Mouse (Mus musculus): ENCODE data around the gene Lifr. TPM values are rescaled to one million over a fixed set of nuclear protein-coding genes. Genes with fewer than 3 reads are reported as not detected.

Gene Lifr
- polyA plus RNA-seq, 1 experiment = not detected

DNA sequence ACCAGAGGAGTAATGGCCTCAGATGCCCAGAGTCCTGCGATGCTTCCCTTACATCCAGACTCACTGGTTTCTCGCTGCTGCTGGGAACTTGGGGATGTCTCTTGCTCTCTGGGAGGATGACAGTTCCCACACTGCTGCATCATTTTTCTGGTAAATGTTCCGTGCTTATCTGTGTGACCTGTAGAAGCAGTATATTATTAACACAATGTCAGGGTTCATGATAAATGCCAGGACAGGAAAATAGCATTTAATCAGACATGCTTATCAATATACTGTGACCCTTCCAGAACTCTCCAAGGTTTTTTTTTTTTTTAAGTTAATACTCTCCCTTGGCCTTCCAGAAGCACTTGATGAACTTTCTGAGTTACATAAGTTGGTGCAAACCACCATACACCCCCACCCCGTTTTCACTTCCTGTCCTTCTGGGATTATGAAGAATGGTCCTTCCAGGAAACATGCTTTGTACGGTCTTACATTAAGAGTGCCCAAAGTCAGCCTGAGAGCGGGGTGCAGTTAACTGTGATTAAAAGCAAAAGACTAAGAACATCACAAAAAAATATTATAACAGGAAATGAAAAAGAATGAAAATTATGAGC is 20.1 kb upstream of the Lifr start:
- TF ChIP-seq GATA1 (IDR thresholded peaks at IDR 0.05; ENCODE audit: low read length) = no peak

DNA sequence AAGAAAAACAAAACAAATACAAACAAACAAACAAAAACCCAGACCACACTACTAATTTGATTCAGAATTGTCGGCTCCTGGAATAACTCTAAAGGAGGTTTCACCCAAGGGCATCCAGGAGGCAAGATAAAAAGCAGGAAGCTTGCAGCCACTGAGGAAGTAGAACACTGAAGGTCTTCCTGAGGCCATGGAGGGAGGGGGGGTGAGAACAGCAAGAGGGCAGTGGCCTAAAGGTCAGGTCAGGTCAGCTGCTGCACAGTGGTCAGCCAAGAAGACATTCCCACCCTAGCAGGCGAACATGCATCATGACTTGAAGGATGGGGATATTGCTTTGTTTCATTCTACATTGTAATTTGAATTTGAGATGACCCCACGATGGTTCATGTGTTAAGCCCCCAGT is 17.1 kb upstream of the Lifr start:
- TF ChIP-seq GATA1 (IDR thresholded peaks at IDR 0.05; ENCODE audit: low read length) = no peak

DNA sequence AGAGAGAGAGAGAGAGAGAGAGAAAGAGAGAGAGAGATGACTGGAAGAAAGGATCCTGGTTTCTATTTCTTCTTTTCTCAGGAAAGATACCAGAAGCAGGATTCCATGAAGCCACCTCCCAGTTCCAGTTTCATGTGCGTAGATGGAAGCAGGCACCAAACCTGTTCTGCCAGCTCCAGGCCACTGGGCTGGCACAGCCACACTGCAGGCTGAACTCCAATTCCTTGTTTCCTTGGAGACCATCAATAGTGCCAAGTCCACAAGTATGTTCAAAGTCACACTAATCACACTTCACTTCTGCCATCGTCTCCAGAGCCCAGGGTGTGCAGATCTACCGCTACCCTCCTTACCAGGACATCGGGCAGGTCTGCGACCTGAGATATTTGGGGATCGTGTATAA is 15.2 kb upstream of the Lifr start:
- no peak for TF ChIP-seq GATA1 (IDR thresholded peaks at IDR 0.05; ENCODE audit: low read length)

DNA sequence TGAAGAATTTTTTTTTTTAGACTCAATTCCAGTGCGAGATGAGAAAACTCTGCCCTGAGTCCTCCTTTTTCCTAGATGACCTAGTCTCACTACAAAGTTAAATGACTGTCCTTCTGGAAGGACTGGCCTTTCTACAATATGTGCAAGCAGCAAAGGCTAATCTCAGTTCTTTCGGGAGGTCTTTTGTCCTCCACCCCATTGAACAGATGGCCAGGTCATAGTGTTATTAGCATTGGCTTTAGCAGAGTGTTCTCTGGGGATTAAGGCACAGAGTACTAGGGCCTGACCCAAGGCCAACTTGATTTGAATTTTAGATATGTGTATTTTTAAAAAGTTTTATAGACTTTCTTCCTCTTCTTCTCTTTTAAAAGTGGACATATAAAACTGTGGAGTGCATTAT is 12.1 kb upstream of the Lifr start:
- TF ChIP-seq GATA1 (IDR thresholded peaks at IDR 0.05; ENCODE audit: low read length) = no peak

DNA sequence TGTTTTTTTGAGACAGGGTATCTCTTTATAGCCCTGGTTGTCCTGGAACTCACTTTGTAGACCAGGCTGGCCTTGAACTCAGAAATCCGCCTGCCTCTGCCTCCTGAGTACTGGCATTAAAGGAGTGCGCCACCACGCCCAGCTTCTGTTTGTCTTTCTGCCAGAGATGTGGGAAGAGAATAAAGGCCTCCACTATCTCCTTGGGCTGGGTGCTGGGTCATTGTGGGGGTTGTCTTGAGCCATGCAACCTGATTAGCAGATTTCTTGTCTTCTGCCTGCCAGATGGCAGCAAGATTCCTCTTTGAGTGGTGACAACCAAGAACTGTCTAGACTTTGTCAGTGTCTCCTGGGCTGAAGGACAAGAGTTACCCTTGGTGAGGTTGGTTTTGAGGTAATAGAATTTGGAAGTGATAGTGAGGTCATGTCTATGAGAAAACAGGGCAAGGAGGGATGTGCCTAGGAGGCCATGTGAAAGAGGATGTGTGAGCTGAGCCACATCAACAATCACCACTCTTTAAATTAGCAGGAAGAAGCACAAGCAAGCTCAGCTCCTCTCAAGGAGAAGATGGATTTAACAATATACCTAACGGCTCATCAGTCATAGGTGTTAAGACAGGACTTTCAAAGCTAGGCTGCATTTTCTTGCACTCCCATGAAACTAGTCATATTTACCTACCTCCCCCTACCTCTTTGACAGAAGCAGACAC is 10.6 kb upstream of the Lifr start:
- no peak for TF ChIP-seq GATA1 (IDR thresholded peaks at IDR 0.05; ENCODE audit: low read length)

DNA sequence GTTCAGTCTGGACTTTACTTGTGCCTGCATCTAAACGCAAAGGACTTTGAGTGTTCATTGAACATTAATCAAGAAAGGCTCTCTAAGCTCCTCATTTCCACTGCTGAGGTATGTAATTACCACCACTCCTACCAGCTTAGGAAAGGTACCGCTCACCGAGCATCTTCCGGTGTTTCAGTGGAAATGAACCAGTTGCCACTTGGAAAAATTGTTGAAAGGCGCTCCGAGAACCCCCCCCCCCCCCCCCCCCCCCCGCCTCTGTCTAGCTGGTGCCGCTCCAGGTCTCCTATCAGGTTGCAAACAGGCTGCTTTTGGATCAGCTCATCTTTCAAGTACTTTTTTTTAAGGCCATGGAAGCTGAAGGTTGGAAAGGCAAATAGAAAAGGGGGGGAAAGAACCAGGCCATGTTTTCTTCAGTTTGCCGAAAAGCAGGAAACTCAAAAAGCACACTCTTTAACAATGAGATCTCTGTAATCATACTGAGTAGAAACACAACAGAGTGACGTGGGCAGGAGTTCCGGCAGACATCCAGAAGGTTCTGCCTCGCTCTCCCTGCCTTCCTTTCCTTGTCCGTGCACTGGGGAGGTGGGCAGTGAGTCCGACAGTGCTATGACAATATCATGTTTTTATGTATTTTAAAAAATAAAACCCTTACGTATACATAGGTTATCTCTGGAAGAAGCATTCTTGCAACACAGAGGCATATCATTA is 9.3 kb upstream of the Lifr start:
- TF ChIP-seq GATA1 (IDR thresholded peaks at IDR 0.05; ENCODE audit: low read length) = no peak

DNA sequence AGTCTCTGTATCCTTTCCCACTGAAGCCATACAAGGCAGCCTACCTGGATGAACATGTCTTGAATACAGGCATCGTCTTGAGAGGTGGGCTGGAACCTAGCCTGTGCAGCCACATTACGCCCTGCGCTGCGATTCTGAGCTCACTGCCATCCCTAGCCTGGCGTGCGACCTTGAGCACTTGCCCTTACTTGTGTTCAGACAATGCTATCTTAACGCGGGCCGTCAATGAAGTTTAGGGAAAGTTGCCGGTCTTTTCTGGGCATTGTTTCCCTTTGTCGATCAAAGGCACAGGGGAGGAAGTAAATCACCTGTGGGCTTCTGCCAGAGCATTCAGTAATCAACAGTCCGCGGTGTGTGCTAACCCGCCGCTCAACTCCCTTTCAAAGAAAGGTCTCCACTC is 8.6 kb upstream of the Lifr start:
- no peak for TF ChIP-seq GATA1 (IDR thresholded peaks at IDR 0.05; ENCODE audit: low read length)

DNA sequence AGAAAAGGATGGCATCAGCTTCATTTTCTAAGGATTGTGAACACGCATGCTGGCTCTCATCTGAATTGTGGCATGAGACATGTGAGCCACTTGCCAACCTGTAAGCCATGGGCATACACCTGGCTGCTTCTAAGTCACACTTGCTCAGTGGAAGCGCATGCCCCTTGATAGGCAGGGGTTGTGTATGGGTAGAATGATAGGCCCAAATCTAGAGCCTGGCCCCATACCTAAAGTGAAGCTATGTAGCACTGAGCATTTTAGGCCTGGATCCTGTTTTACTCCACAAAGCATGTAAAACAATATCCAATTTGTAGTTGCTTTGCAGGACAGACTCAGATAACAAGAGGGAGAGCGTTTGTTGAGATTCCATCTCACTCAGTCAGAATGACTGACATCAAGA is 7.5 kb upstream of the Lifr start:
- TF ChIP-seq GATA1 (IDR thresholded peaks at IDR 0.05; ENCODE audit: low read length) = no peak

DNA sequence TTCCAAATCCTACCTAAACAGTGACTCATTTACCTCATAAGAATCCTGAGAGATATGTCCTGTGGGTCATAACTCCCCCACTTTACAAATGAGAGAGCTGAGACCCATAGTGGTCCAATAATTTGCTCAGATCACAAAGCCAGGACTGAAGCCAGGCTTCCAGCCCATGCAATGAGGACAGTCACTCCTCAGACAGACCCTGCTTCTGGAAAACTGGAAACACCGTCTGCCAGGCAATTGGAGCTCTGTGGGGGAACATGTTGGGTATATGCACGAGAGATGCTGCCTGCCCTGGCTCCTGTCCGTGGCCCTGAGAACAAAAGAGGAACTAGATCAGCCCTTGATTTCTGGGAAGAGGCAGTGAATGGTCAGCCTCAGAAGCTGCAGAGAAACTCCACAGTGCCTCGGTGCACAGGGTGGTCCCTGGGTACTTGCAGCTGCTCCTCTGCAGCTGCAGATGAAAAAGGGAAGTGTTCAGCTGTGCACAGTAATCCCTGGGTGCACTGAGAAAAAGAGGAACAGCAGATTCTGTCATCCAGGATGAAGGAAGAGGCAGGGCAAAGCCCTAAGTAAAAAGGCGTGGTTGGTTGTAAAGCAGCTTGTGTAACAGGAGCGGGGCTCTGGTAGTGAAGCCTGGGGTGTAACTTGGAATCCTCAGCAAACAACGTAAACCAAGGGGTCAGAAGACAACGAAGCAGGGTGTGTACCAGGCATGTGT is 5.5 kb upstream of the Lifr start:
- TF ChIP-seq GATA1 (IDR thresholded peaks at IDR 0.05; ENCODE audit: low read length) = no peak

DNA sequence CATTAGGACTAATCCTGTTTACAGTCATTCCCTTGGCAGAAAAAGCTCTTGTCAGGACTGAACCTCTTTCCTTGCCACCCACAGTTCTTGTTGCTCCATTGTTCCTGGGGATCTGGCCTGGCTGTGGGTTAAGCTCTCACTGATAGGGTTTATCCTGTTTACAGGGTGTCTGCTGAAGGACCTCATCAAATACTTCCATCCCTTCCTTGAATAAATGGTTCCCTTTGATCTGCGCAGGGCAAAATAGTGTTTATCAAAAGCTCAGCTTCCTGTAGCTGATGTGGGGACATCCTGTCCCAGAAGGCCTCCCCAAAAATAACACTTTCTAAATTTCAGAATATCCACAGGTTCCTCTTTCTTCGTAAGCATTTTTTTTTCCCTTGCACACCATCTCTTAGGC is 1.7 kb upstream of the Lifr start:
- no peak for TF ChIP-seq GATA1 (IDR thresholded peaks at IDR 0.05; ENCODE audit: low read length)

DNA sequence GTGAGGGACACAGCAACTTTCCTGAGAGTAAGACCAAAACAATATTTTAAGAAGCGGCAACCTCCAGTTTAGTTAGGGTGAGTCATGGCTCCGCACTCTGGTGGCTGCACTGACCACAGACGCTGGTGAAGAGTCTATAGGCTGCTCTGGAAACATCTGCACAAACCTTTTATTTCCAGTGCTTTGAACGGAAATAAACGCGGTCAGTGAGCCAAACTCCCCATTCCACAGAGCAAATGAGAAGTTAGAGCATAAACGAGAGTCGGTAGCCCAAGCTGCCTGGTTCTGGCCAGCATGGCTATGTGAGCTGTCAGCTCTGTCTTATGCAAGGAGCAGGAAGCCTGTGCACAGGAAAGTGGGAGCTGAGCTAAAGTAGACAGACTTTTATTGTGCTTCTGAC is 1.9 kb downstream of the Lifr start:
- TF ChIP-seq GATA1 (IDR thresholded peaks at IDR 0.05; ENCODE audit: low read length) = no peak

DNA sequence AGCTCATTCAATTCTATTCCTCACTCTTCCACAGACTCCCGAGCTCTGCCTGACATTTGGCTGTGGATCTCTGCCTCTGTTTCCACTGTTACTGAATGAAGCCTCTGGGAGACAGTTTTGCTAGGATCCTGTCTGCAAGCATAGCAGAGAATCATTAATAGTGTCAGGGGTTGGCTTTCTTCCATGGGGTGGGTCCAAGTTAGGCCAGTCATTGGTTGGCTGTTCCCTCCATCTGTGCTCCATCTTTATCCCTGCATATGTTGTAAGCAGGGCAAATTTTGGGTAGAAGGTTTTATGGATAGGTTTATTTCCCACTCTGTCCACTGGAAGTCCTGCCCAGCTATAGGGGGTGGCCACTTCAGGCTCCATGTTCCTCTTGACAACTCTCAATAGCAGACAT is 9.0 kb downstream of the Lifr start:
- no peak for TF ChIP-seq GATA1 (IDR thresholded peaks at IDR 0.05; ENCODE audit: low read length)

DNA sequence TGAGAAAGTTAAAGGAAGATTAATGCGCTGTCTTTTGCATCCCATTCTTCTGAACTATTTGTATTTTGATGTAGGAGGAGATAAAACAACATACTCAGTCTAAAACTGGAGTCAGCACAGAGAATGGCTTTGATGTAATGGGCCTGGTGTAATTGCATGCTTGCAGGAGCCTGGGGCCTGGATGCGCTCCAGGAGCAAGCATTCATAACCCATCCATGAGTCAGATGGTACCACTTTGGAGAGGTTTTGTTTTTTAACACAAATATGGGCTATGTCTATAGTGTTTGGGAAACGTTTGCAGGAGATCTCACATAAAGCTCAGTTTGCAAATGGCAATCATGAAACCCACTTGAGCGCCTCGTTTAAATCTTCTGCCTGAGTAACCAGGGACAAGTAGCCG is 9.8 kb downstream of the Lifr start:
- no peak for TF ChIP-seq GATA1 (IDR thresholded peaks at IDR 0.05; ENCODE audit: low read length)

DNA sequence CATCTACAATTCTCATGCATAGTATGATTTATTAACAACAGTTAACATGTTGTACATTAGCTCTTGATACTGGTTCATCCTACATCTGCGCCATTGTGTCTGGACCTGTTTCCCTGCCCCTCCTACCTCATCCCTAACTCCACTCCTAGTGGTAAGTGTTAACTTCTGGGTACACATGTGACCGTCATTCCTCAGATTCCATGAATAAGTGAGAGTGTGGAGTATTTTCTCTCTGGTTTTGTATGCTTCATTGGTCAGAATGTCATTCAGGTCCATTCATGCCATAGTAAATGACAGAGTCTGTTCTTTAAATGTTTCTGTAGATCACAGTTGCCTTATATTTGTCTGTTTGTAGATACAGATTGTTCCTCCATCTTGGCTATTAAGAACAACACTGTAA is 12.6 kb downstream of the Lifr start:
- TF ChIP-seq GATA1 (IDR thresholded peaks at IDR 0.05; ENCODE audit: low read length) = no peak

DNA sequence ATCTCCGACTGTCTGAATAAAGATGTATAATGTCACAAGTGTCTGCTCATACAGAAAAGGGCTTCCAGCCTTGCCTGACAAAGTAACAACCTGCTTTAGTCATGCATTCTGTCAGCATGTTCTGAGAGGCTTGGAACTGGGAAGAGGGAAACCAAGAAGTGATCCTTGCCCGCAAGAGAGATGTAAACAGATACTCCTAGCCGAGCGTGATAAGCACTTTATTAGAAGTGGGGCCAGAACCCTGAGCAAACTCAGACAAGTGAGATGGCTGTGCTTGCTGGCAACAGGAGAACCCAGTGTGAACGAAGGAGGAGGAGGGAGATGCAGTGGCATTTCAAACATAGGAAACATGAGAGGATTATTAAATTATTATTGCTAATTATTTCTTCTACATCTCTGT is 14.8 kb downstream of the Lifr start:
- no peak for TF ChIP-seq GATA1 (IDR thresholded peaks at IDR 0.05; ENCODE audit: low read length)

DNA sequence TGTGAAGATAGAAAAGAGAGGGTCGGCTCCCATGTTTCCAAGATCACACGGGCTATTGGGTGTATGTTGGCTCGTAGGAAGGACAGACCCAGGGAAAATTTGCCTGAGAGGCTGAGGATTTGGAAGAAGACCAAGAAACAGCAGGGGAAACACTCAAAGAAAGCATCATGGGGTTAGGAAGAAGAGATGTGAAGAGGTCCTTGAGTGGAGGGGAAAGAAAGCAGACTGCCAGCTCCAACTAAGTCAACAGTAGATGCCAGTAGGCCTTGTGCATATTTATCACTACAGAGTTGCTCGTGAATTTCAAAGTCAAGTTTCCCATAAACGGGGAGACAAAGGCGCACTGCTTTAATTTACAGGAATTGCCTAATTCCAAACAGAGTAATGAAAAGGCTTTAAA is 17.7 kb downstream of the Lifr start:
- no peak for TF ChIP-seq GATA1 (IDR thresholded peaks at IDR 0.05; ENCODE audit: low read length)

Data from G1E-ER4 (cell line).